Mouse (Mus musculus): ENCODE measurements around the gene Flt4.

Gene Flt4

GRCm38 (mm10) chr11:49697779-49698178, 88.7 kb downstream of the Flt4 start:
- no peak for DNase-seq (ENCODE audit: low spot score in 2 of 2)

DNA sequence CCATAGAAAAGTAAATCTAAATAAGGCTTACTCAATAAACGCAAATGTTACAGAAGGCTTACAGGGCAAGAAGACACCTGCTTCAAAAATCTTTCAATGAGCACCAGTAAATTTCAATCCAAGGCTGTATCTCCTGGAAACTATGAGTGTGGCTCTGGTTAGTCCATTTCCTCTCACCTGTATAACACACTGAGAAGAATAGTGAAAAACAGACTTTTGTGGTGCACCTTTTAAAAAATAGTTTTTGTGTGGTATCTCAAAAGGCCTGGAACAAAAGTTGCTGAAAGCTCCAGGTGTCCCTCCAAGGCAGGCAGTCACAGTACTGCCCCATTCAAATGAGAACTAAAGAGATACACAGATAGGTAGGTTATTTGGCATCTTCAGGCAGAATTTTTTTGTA, 90.0 kb downstream of the Flt4 start:
- no peak for DNase-seq (ENCODE audit: low spot score in 2 of 2)

DNA sequence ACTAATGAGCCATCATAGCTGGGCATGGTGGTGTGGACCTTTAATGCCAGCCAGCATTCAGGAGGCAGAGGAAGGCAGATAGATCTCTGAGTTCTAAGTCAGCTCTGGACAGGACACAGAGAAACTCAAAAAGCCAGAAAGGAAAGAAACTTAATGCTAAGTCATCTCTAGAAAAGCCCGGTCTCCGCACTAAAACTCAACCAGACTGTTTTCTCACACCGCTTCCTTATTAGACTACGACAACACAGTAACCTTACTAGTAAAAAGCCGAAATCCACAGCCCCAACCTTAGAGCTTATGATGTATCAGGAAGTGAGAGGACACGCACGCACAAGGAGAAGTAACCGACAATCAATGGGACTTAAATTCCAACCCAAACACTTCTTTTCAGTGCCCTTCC, 93.0 kb downstream of the Flt4 start:
- no peak for DNase-seq (ENCODE audit: low spot score in 2 of 2)
